Comparison of ENCODE assay signal across 10 mouse cellular contexts in the genomic region with DNA sequence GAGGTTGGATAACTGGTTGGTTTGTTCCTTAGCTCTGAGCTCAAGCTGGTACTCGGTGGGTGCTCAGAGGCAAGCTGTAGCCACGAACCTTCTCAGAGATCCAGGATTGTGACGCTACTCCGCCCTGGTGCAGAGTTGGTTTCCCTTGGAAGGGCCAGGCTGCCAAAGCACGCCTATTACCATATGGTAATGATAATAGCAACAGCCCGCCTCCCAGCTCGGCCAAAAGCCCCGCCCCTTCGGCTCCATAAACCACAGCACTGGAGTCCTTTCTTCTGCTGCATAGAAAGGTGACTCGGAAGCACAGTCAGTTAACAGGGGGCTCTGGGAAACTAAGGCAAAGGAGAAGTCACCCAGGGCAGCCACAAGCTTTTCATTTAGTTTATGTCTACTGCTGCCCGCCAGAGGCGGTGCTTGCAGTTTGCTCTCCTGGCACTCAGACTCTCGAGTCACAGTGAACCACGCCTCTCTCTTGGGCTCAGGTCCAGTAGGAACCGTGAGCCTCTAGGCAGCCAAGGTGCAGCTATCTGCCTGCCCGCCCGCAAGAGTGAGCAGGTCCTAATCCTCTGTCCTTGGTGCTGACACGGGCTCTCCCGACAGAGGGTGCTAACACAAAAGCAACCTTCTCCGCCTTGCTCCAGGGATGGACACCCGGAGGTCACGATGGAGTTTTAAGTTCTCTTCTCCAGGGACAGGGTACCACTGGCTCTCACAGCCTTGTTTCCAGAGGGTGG. TPM values are rescaled to one million over a fixed set of nuclear protein-coding genes. Genes with fewer than 3 reads are reported as not detected.
DNase-seq lines count a peak whose midpoint lies in the region; ATAC-seq and TF ChIP-seq lines count a peak whose summit lies in the region.
"Had no signal": no experiment of that assay in that cellular context is flagged by ENCODE, and none has a peak within 500 bp of the region (broad histone marks: within the 10 kb centered on the region; RNA-seq: fewer than 3 reads in every experiment).

No protein-coding gene starts in this region.

- no peaks in the 10 kb centered on the region for H3K9me3 ChIP-seq in hindbrain, embryonic 10.5 days
- no peaks in the 10 kb centered on the region for H3K9me3 ChIP-seq in hindbrain, embryonic 12.5 days (replicated peaks)
- no peaks in the 10 kb centered on the region for H3K9me3 ChIP-seq in intestine, postnatal 0 days (ENCODE audit: control insufficient read depth)
- no peaks in the 10 kb centered on the region for H3K9me3 ChIP-seq in lung, embryonic 14.5 days (ENCODE audit: low read depth, low read length)
- H3K9me3 ChIP-seq: liver, embryonic 15.5 days had no signal

- H3K27me3 ChIP-seq in hindbrain, embryonic 10.5 days (ENCODE audit: insufficient read depth, poor library complexity, severe bottlenecking): peaks cover 84% of the 10 kb centered on the region
- H3K27me3 ChIP-seq in hindbrain, embryonic 12.5 days: peaks cover 73% of the 10 kb centered on the region
- peaks cover 46% of the 10 kb centered on the region for H3K27me3 ChIP-seq in intestine, postnatal 0 days (replicated peaks; ENCODE audit: control insufficient read depth, insufficient read depth, low read length)
- peaks cover 58% of the 10 kb centered on the region for H3K27me3 ChIP-seq in lung, embryonic 14.5 days (ENCODE audit: insufficient read depth, low read length)

- no peak overlapping the region for H3K27ac ChIP-seq in hindbrain, embryonic 10.5 days
- no peak overlapping the region for H3K27ac ChIP-seq in hindbrain, embryonic 12.5 days
- no peak overlapping the region for H3K27ac ChIP-seq in intestine, postnatal 0 days (ENCODE audit: low read depth, low read length)
- H3K27ac ChIP-seq in lung, embryonic 14.5 days (ENCODE audit: low read depth): no peak overlapping the region
- H3K27ac ChIP-seq: liver, embryonic 15.5 days had no signal

- peak; percentile 60 for DNase-seq in hindbrain, embryonic 10.5 days (ENCODE audit: low spot score)
- peak; percentile 2 for DNase-seq in adipocyte (ENCODE audit: low spot score)
- peak; percentile 49 for DNase-seq in embryo, embryonic 9.5 days (ENCODE audit: extremely low spot score)
- peak; percentile 79 for DNase-seq in lung, embryonic 14.5 days
- peak; percentile 10 for DNase-seq in ovary, postnatal 10 days (ENCODE audit: low spot score)
- no peak for DNase-seq in c-Kit-positive CD71-positive TER-119-positive erythroid progenitor cells, embryonic 14.5 days (ENCODE audit: low spot score)

- no peaks in the 10 kb centered on the region for H3K36me3 ChIP-seq in hindbrain, embryonic 10.5 days
- H3K36me3 ChIP-seq in hindbrain, embryonic 12.5 days: no peaks in the 10 kb centered on the region
- no peaks in the 10 kb centered on the region for H3K36me3 ChIP-seq in intestine, postnatal 0 days (ENCODE audit: control insufficient read depth, insufficient read depth)
- H3K36me3 ChIP-seq in lung, embryonic 14.5 days (ENCODE audit: insufficient read depth): no peaks in the 10 kb centered on the region
- H3K36me3 ChIP-seq: G1E; liver, embryonic 15.5 days had no signal

- no peak overlapping the region; the same call in 1 of the 2 replicates for H3K4me2 ChIP-seq in hindbrain, embryonic 12.5 days (replicated peaks)
- H3K4me2 ChIP-seq in intestine, postnatal 0 days (replicated peaks; ENCODE audit: low read depth): no peak overlapping the region
- H3K4me2 ChIP-seq in lung, embryonic 14.5 days: no peak overlapping the region
- H3K4me2 ChIP-seq: liver, embryonic 15.5 days had no signal

- TF ChIP-seq CTCF in intestine, postnatal 0 days (IDR thresholded peaks at IDR 0.05; ENCODE audit: low read depth): peak; percentile 53
- TF ChIP-seq CTCF in lung, embryonic 14.5 days (IDR thresholded peaks at IDR 0.05; ENCODE audit: low read depth): peak; percentile 44

- no peak for ATAC-seq in hindbrain, embryonic 12.5 days (ENCODE audit: low FRiP score)
- ATAC-seq in intestine, postnatal 0 days: 0 out of 2 replicates have a peak, but pooled peaks have one; percentile 43
- ATAC-seq in lung, embryonic 14.5 days (ENCODE audit: insufficient read depth): no peak

- H3K4me1 ChIP-seq in hindbrain, embryonic 10.5 days (replicated peaks): peaks cover 47% of the 10 kb centered on the region
- peaks cover 32% of the 10 kb centered on the region for H3K4me1 ChIP-seq in hindbrain, embryonic 12.5 days
- H3K4me1 ChIP-seq in intestine, postnatal 0 days (replicated peaks; ENCODE audit: control insufficient read depth, insufficient read depth, low read length): no peaks in the 10 kb centered on the region
- H3K4me1 ChIP-seq in lung, embryonic 14.5 days (ENCODE audit: insufficient read depth): no peaks in the 10 kb centered on the region
- H3K4me1 ChIP-seq: liver, embryonic 15.5 days had no signal

- no peak overlapping the region; the same call in 1 of the 2 replicates for H3K4me3 ChIP-seq in hindbrain, embryonic 10.5 days
- no peak overlapping the region for H3K4me3 ChIP-seq in hindbrain, embryonic 12.5 days
- H3K4me3 ChIP-seq in intestine, postnatal 0 days (ENCODE audit: low read depth, low read length): no peak overlapping the region
- H3K4me3 ChIP-seq in lung, embryonic 14.5 days (ENCODE audit: low read depth, low read length): no peak overlapping the region
- H3K4me3 ChIP-seq: liver, embryonic 15.5 days had no signal

- H3K9ac ChIP-seq in hindbrain, embryonic 12.5 days: no peak overlapping the region
- H3K9ac ChIP-seq in intestine, postnatal 0 days (ENCODE audit: low read depth, low read length): no peak overlapping the region
- no peak overlapping the region for H3K9ac ChIP-seq in lung, embryonic 14.5 days
- H3K9ac ChIP-seq: liver, embryonic 15.5 days had no signal

- 6% methylated on average over 22 of the region's 22 CpGs for WGBS in hindbrain, embryonic 10.5 days
- 5% methylated on average over 22 of the region's 22 CpGs for WGBS in hindbrain, embryonic 12.5 days
- WGBS in intestine, postnatal 0 days: 9% methylated on average over 22 of the region's 22 CpGs
- WGBS in lung, embryonic 14.5 days: 8% methylated on average over 22 of the region's 22 CpGs

RNA-seq across cellular contexts. Expression of gene Igsf21, which starts 2.6 kb away (rescaled TPM):
- polyA plus RNA-seq in hindbrain, embryonic 10.5 days (2016; fragmentation: Nextera tagmentation; extraction: Ambion mirVana): 6.7 and 13.8 TPM in 2 replicates
- polyA plus RNA-seq in hindbrain, embryonic 12.5 days (2016; fragmentation: Nextera tagmentation; extraction: Ambion mirVana): 14.7 and 15.0 TPM in 2 replicates
- polyA plus RNA-seq in intestine, postnatal 0 days (2015; fragmentation: Nextera tagmentation; extraction: Ambion mirVana): 0.89 and 0.93 TPM in 2 replicates
- polyA plus RNA-seq in lung, embryonic 14.5 days (2014; fragmentation: Nextera tagmentation; extraction: Ambion mirVana): not detected in 2 replicates
- polyA plus RNA-seq: G1E had no signal
